Mouse (Mus musculus) forebrain, postnatal 0 days (tissue): ENCODE measurements at regions not wholly inside any gene's neighbourhood (a gene's known extent, or its start where the extent isn't known, plus 50 kb on each side); places are given as distances from the start of the nearest gene placed in this dataset.

Experiments
- ATAC-seq: fragments of 200-750 bp; cut with Nextera tagmentation; 2 replicates; pipeline ENCODE4 v1.8.0; 2017; ENCODE audit warnings: mild to moderate bottlenecking, moderate library complexity
- DNase-seq: peaks from one replicate; pipeline ENCODE4 v3.0.0-alpha.2; 2015
- H3K27ac ChIP-seq: fragments of 300-500 bp; sonication (generic); 2 replicates; pipeline ENCODE4 v1.5.1; 2014; ENCODE audit warnings: low read depth, mild to moderate bottlenecking, antibody characterized with exemption, low read length, moderate library complexity, mixed read lengths
- H3K27me3 ChIP-seq: fragments of 300-500 bp; sonication (generic); 2 replicates; pipeline ENCODE4 v1.6.1; 2014; ENCODE audit warnings: mild to moderate bottlenecking, low read length, mixed read lengths; ENCODE audit not compliant: insufficient read depth
- H3K36me3 ChIP-seq: fragments of 300-500 bp; sonication (generic); 2 replicates; pipeline ENCODE4 v1.6.1; 2014; ENCODE audit warnings: mild to moderate bottlenecking, moderate library complexity; ENCODE audit not compliant: insufficient read depth
- H3K4me1 ChIP-seq: fragments of 300-500 bp; sonication (generic); 2 replicates; pipeline ENCODE4 v1.6.1; 2014; ENCODE audit warnings: antibody characterized with exemption; ENCODE audit not compliant: insufficient read depth
- H3K4me2 ChIP-seq: fragments of 300-500 bp; sonication (generic); 2 replicates; pipeline ENCODE4 v1.6.1; 2014; ENCODE audit warnings: low read depth, mild to moderate bottlenecking, moderate library complexity
- H3K4me3 ChIP-seq: fragments of 300-500 bp; sonication (generic); 2 replicates; pipeline ENCODE4 v1.5.1; 2014; ENCODE audit warnings: low read depth, low read length, mixed read lengths
- H3K9ac ChIP-seq: fragments of 300-500 bp; sonication (generic); 2 replicates; pipeline ENCODE4 v1.6.1; 2014; ENCODE audit warnings: mild to moderate bottlenecking
- H3K9me3 ChIP-seq: fragments of 300-500 bp; sonication (generic); 2 replicates; pipeline ENCODE4 v1.6.1; 2016; ENCODE audit warnings: low read length
- CTCF ChIP-seq: sonication (generic); IDR thresholded peaks from 2 replicates; pipeline ENCODE4 v1.5.1; 2016; ENCODE audit warnings: antibody characterized with exemption, control low read depth, low read depth
- WGBS: fragments of 180-500 bp; shearing (Covaris S2); extraction: QIAGEN DNeasy Blood & Tissue Kit; methylation state at CpG from one replicate; pipeline ENCODE4 v1.1.7; 2014; 5-methylcytosine and 5-hydroxymethylcytosine counted together

- Histone ChIP-seq H3K27ac (no peak overlapping the region), H3K4me1 (no peaks in the 10 kb centered on the region), H3K9me3 (no peaks in the 10 kb centered on the region), H3K36me3 (no peaks in the 10 kb centered on the region), H3K9ac (no peak overlapping the region), H3K4me2 (no peak overlapping the region), H3K27me3 (no peaks in the 10 kb centered on the region), H3K4me3 (no peak overlapping the region)
- no peak for TF ChIP-seq CTCF
- WGBS: 89% methylated on average over 12 of the region's 12 CpGs
- ATAC-seq (no peak), DNase-seq (no peak)
Observed at GRCm38 (mm10) chr12:39935775-39936174, 102.0 kb downstream of the Arl4a start.

- Histone ChIP-seq H3K4me1 (no peaks in the 10 kb centered on the region), H3K9ac (no peak overlapping the region), H3K36me3 (no peaks in the 10 kb centered on the region), H3K9me3 (no peaks in the 10 kb centered on the region), H3K27ac (no peak overlapping the region), H3K4me2 (no peak overlapping the region), H3K27me3 (no peaks in the 10 kb centered on the region), H3K4me3 (no peak overlapping the region)
- WGBS: 92% methylated on average over 4 of the region's 4 CpGs
- TF ChIP-seq CTCF: no peak
- no peak for ATAC-seq
- DNase-seq: no peak
Observed at GRCm38 (mm10) chr12:39934877-39935276, 102.9 kb downstream of the Arl4a start.

GRCm38 (mm10) chr12:39931251-39931650 lies 106.6 kb downstream of the Arl4a start:
- Histone ChIP-seq H3K27ac (no peak overlapping the region), H3K4me1 (no peaks in the 10 kb centered on the region), H3K9me3 (no peaks in the 10 kb centered on the region), H3K9ac (no peak overlapping the region), H3K27me3 (no peaks in the 10 kb centered on the region), H3K36me3 (no peaks in the 10 kb centered on the region), H3K4me2 (no peak overlapping the region), H3K4me3 (no peak overlapping the region)
- DNase-seq (no peak), ATAC-seq (no peak)
- WGBS: 84% methylated on average over 1 of the region's 1 CpGs
- no peak for TF ChIP-seq CTCF

GRCm38 (mm10) chr12:39927902-39928301 lies 109.9 kb downstream of the Arl4a start:
- no peak for TF ChIP-seq CTCF
- H3K4me1 ChIP-seq: no peaks in the 10 kb centered on the region
- H3K4me3 ChIP-seq: no peak overlapping the region
- no peak overlapping the region for H3K9ac ChIP-seq
- ATAC-seq (no peak), DNase-seq (no peak)
- no peaks in the 10 kb centered on the region for H3K27me3 ChIP-seq
- no peaks in the 10 kb centered on the region for H3K36me3 ChIP-seq
- H3K9me3 ChIP-seq: no peaks in the 10 kb centered on the region
- no peak overlapping the region for H3K27ac ChIP-seq
- no peak overlapping the region for H3K4me2 ChIP-seq

GRCm38 (mm10) chr12:39927014-39927413 lies 110.8 kb downstream of the Arl4a start:
- Histone ChIP-seq H3K4me3 (no peak overlapping the region), H3K27ac (no peak overlapping the region), H3K4me2 (no peak overlapping the region), H3K9ac (no peak overlapping the region), H3K36me3 (no peaks in the 10 kb centered on the region), H3K4me1 (no peaks in the 10 kb centered on the region), H3K27me3 (no peaks in the 10 kb centered on the region), H3K9me3 (no peaks in the 10 kb centered on the region)
- TF ChIP-seq CTCF: no peak
- 91% methylated on average over 8 of the region's 8 CpGs for whole genome bisulfite sequencing
- DNase-seq: no peak
- no peak for ATAC-seq

GRCm38 (mm10) chr12:39921481-39921880 lies 116.3 kb downstream of the Arl4a start:
- Histone ChIP-seq H3K27ac (no peak overlapping the region), H3K9me3 (no peaks in the 10 kb centered on the region), H3K4me3 (no peak overlapping the region), H3K36me3 (no peaks in the 10 kb centered on the region), H3K27me3 (no peaks in the 10 kb centered on the region), H3K4me2 (no peak overlapping the region), H3K4me1 (no peaks in the 10 kb centered on the region; the same call in 1 of the 2 replicates), H3K9ac (no peak overlapping the region)
- ATAC-seq: no peak
- WGBS: 61% methylated on average over 3 of the region's 3 CpGs
- no peak for TF ChIP-seq CTCF
- no peak for DNase-seq

- Histone ChIP-seq H3K4me1 (no peaks in the 10 kb centered on the region; the same call in 1 of the 2 replicates), H3K36me3 (no peaks in the 10 kb centered on the region), H3K9ac (no peak overlapping the region), H3K4me2 (no peak overlapping the region), H3K27me3 (no peaks in the 10 kb centered on the region), H3K9me3 (no peaks in the 10 kb centered on the region), H3K27ac (no peak overlapping the region), H3K4me3 (no peak overlapping the region)
- DNase-seq: peak; percentile 78
- no peak for TF ChIP-seq CTCF
- 6% methylated on average over 8 of the region's 8 CpGs for WGBS
- peak; percentile 91 for ATAC-seq
Observed at GRCm38 (mm10) chr12:39920466-39920913, 117.3 kb downstream of the Arl4a start.

GRCm38 (mm10) chr12:39919909-39920308 lies 117.9 kb downstream of the Arl4a start:
- no peak overlapping the region for H3K4me3 ChIP-seq
- H3K9me3 ChIP-seq: no peaks in the 10 kb centered on the region
- H3K4me2 ChIP-seq: no peak overlapping the region
- no peaks in the 10 kb centered on the region for H3K36me3 ChIP-seq
- no peaks in the 10 kb centered on the region for H3K27me3 ChIP-seq
- DNase-seq: no peak
- no peak for TF ChIP-seq CTCF
- ATAC-seq: no peak
- WGBS: 51% methylated on average over 2 of the region's 2 CpGs
- H3K4me1 ChIP-seq: no peaks in the 10 kb centered on the region; the same call in 1 of the 2 replicates
- no peak overlapping the region for H3K27ac ChIP-seq
- H3K9ac ChIP-seq: no peak overlapping the region
